24 mouse cellular contexts compared by ENCODE assay signal in genomic region chr2:136138451-136138850, GRCm38 (mm10).
DNase-seq lines count a peak whose midpoint lies in the region; ATAC-seq and TF ChIP-seq lines count a peak whose summit lies in the region.
"Had no signal": no experiment of that assay in that cellular context is flagged by ENCODE, and none has a peak within 500 bp of the region (broad histone marks: within the 10 kb centered on the region; RNA-seq: fewer than 3 reads in every experiment).

No protein-coding gene starts in this region.

- DNase-seq in hindbrain, embryonic 14.5 days (ENCODE audit: low spot score): no peak
- no peak for DNase-seq in hindbrain, postnatal 0 days (ENCODE audit: low spot score)
- DNase-seq in midbrain, embryonic 11.5 days (ENCODE audit: low spot score, missing footprints): no peak
- peak; percentile 7 for DNase-seq in 3134 (ENCODE audit: extremely low read depth, insufficient read length, low spot score)
- peak; percentile 33 for DNase-seq in 3T3-L1 (ENCODE audit: low read depth, low spot score)
- no peak for DNase-seq in urinary bladder, postnatal 14 days (ENCODE audit: low spot score)
- no peak for DNase-seq in layer of hippocampus, postnatal 10 days (ENCODE audit: low spot score in 2 of 2)
- DNase-seq: adrenal gland, adult 2 months; adrenal gland, postnatal 14 days; B cell, adult 2 months; cerebellum, adult 11 months; forebrain, postnatal 0 days; gastrocnemius, adult 2 months; gastrocnemius, postnatal 14 days; heart, adult 18-20 months; heart, postnatal 10 days; heart, postnatal 36 days had no signal

- ATAC-seq in hindbrain, embryonic 14.5 days (ENCODE audit: low FRiP score): no peak
- ATAC-seq in hindbrain, postnatal 0 days: no peak
- 0 out of 2 replicates have a peak, but pooled peaks have one; percentile 6 for ATAC-seq in midbrain, embryonic 13.5 days
- ATAC-seq in midbrain, embryonic 11.5 days (ENCODE audit: low FRiP score): no peak
- ATAC-seq: forebrain, postnatal 0 days had no signal

- H3K4me1 ChIP-seq in hindbrain, embryonic 14.5 days (replicated peaks; ENCODE audit: control insufficient read depth, insufficient read depth, low read length): no peaks in the 10 kb centered on the region
- H3K4me1 ChIP-seq in hindbrain, postnatal 0 days (ENCODE audit: insufficient read depth, low read length): 0 out of 2 replicates have a peak, but pooled peaks cover 6% of the 10 kb centered on the region
- H3K4me1 ChIP-seq in midbrain, embryonic 13.5 days (replicated peaks): no peaks in the 10 kb centered on the region
- H3K4me1 ChIP-seq in midbrain, embryonic 11.5 days (ENCODE audit: control insufficient read depth, insufficient read depth, low read length): no peaks in the 10 kb centered on the region
- H3K4me1 ChIP-seq: embryonic facial prominence, embryonic 12.5 days; embryonic facial prominence, embryonic 15.5 days; heart, embryonic 12.5 days; heart, embryonic 15.5 days had no signal

- no peaks in the 10 kb centered on the region for H3K27me3 ChIP-seq in hindbrain, embryonic 14.5 days (ENCODE audit: control insufficient read depth, insufficient read depth, low read length)
- no peaks in the 10 kb centered on the region for H3K27me3 ChIP-seq in hindbrain, postnatal 0 days (ENCODE audit: insufficient read depth, low read length)
- H3K27me3 ChIP-seq in midbrain, embryonic 13.5 days: no peaks in the 10 kb centered on the region
- H3K27me3 ChIP-seq in midbrain, embryonic 11.5 days (ENCODE audit: control insufficient read depth, insufficient read depth, low read length): no peaks in the 10 kb centered on the region
- H3K27me3 ChIP-seq: CH12.LX; embryonic facial prominence, embryonic 12.5 days; embryonic facial prominence, embryonic 15.5 days; heart, embryonic 12.5 days; heart, embryonic 15.5 days had no signal

- peak overlapping the region; percentile 58 for H3K27ac ChIP-seq in hindbrain, embryonic 14.5 days
- H3K27ac ChIP-seq in hindbrain, postnatal 0 days: no peak overlapping the region
- no peak overlapping the region for H3K27ac ChIP-seq in midbrain, embryonic 13.5 days
- H3K27ac ChIP-seq in midbrain, embryonic 11.5 days (ENCODE audit: low read depth, low read length): no peak overlapping the region
- H3K27ac ChIP-seq: embryonic facial prominence, embryonic 12.5 days; embryonic facial prominence, embryonic 15.5 days; gastrocnemius, adult 2 months; heart, embryonic 15.5 days had no signal

- H3K9me3 ChIP-seq in hindbrain, embryonic 14.5 days (ENCODE audit: control insufficient read depth, low read length): no peaks in the 10 kb centered on the region
- no peaks in the 10 kb centered on the region for H3K9me3 ChIP-seq in hindbrain, postnatal 0 days (ENCODE audit: low read length)
- H3K9me3 ChIP-seq in midbrain, embryonic 13.5 days: no peaks in the 10 kb centered on the region
- H3K9me3 ChIP-seq in midbrain, embryonic 11.5 days (ENCODE audit: control insufficient read depth, low read length): no peaks in the 10 kb centered on the region
- H3K9me3 ChIP-seq: embryonic facial prominence, embryonic 12.5 days; embryonic facial prominence, embryonic 15.5 days; heart, embryonic 12.5 days; heart, embryonic 15.5 days had no signal

- TF ChIP-seq CTCF in hindbrain, postnatal 0 days (IDR thresholded peaks at IDR 0.05; ENCODE audit: low read depth): no peak

- no peaks in the 10 kb centered on the region for H3K36me3 ChIP-seq in hindbrain, embryonic 14.5 days (replicated peaks; ENCODE audit: control insufficient read depth, insufficient read depth)
- H3K36me3 ChIP-seq in hindbrain, postnatal 0 days (ENCODE audit: insufficient read depth, low read length): no peaks in the 10 kb centered on the region
- H3K36me3 ChIP-seq in midbrain, embryonic 13.5 days: no peaks in the 10 kb centered on the region
- H3K36me3 ChIP-seq in midbrain, embryonic 11.5 days (ENCODE audit: control insufficient read depth, insufficient read depth, low read length): no peaks in the 10 kb centered on the region
- H3K36me3 ChIP-seq: embryonic facial prominence, embryonic 12.5 days; embryonic facial prominence, embryonic 15.5 days; G1E; heart, embryonic 12.5 days; heart, embryonic 15.5 days had no signal

- no peak overlapping the region for H3K4me2 ChIP-seq in hindbrain, embryonic 14.5 days (replicated peaks)
- H3K4me2 ChIP-seq in hindbrain, postnatal 0 days (ENCODE audit: low read depth, low read length): no peak overlapping the region
- H3K4me2 ChIP-seq in midbrain, embryonic 13.5 days (replicated peaks): no peak overlapping the region
- no peak overlapping the region for H3K4me2 ChIP-seq in midbrain, embryonic 11.5 days
- H3K4me2 ChIP-seq: embryonic facial prominence, embryonic 12.5 days; embryonic facial prominence, embryonic 15.5 days; heart, embryonic 12.5 days; heart, embryonic 15.5 days had no signal

- H3K4me3 ChIP-seq in hindbrain, embryonic 14.5 days (replicated peaks; ENCODE audit: low read length): no peak overlapping the region
- H3K4me3 ChIP-seq in hindbrain, postnatal 0 days (ENCODE audit: low read length): no peak overlapping the region
- H3K4me3 ChIP-seq in midbrain, embryonic 13.5 days (replicated peaks): no peak overlapping the region
- no peak overlapping the region for H3K4me3 ChIP-seq in midbrain, embryonic 11.5 days (ENCODE audit: low read depth, low read length)
- H3K4me3 ChIP-seq: embryonic facial prominence, embryonic 12.5 days; embryonic facial prominence, embryonic 15.5 days; gastrocnemius, adult 2 months; heart, embryonic 12.5 days; heart, embryonic 15.5 days had no signal

- no peak overlapping the region for H3K9ac ChIP-seq in hindbrain, embryonic 14.5 days
- H3K9ac ChIP-seq in hindbrain, postnatal 0 days (replicated peaks; ENCODE audit: low read length): no peak overlapping the region
- H3K9ac ChIP-seq in midbrain, embryonic 13.5 days (replicated peaks): no peak overlapping the region
- H3K9ac ChIP-seq in midbrain, embryonic 11.5 days (ENCODE audit: low read length): no peak overlapping the region
- H3K9ac ChIP-seq: embryonic facial prominence, embryonic 12.5 days; embryonic facial prominence, embryonic 15.5 days; forebrain, postnatal 0 days; heart, embryonic 12.5 days; heart, embryonic 15.5 days had no signal

Comparison
In these comparisons a context has a peak if more than half of its experiments do, and no peak if none do; other contexts are left out.
1. DNase-seq: peak in 3134 (single experiment) and 3T3-L1 (single experiment); none in hindbrain, embryonic 14.5 days (single experiment), hindbrain, postnatal 0 days (single experiment), midbrain, embryonic 11.5 days (single experiment), urinary bladder, postnatal 14 days (single experiment) and layer of hippocampus, postnatal 10 days (0 of 2).